Mouse (Mus musculus) liver, embryonic 15.5 days (tissue): ENCODE results near the gene Rtn3. TPM values are rescaled to one million over a fixed set of nuclear protein-coding genes. Genes with fewer than 3 reads are reported as not detected.

Source experiments
- microRNA-seq: library from miRNA; unstranded; fragments of <30 nt; microRNA quantifications from one replicate; pipeline ENCODE4, GENCODE M21; 2016
- polyA plus RNA-seq: library from polyadenylated mRNA; unstranded; fragments of >200 nt; fragmentation: Nextera tagmentation; extraction: Ambion mirVana; gene quantifications from 2 replicates; pipeline ENCODE4 v1.2.1, GENCODE M21; 2015

The Rtn3 gene
- polyA plus RNA-seq, 1 experiment from 2014 or later: 69.6 TPM

Small RNAs within 50 kb of the gene (microRNA-seq; reads per million reads assigned to microRNA genes)
- not detected for gene Mir6991

Other genes with a start within 250 kb of the Rtn3 start
- 25.0 and 25.4 TPM in 2 replicates for gene Naa40, start 242.1 kb downstream of the Rtn3 start, polyA plus RNA-seq
- gene Rcor2, start 216.0 kb downstream of the Rtn3 start, polyA plus RNA-seq: 1.1 and 1.3 TPM in 2 replicates
- 20.0 and 24.4 TPM in 2 replicates for gene Mark2, start 141.4 kb downstream of the Rtn3 start, polyA plus RNA-seq
- gene Spindoc, start 100.3 kb downstream of the Rtn3 start, polyA plus RNA-seq: 3.2 and 3.7 TPM in 2 replicates
- 0.68 and 0.88 TPM in 2 replicates for gene 2700081O15Rik, start 65.7 kb downstream of the Rtn3 start, polyA plus RNA-seq
- 4.6 and 5.1 TPM in 2 replicates for gene Atl3, start 10.8 kb upstream of the Rtn3 start, polyA plus RNA-seq
- gene Pla2g16, start 74.2 kb upstream of the Rtn3 start, polyA plus RNA-seq: 22.6 and 26.4 TPM in 2 replicates
- gene Lgals12, start 123.9 kb upstream of the Rtn3 start, polyA plus RNA-seq: not detected in 2 replicates
- not detected in 2 replicates for gene Hrasls5, start 129.3 kb upstream of the Rtn3 start, polyA plus RNA-seq
- not detected in 2 replicates for gene Slc22a19, start 228.0 kb upstream of the Rtn3 start, polyA plus RNA-seq